30 mouse cellular contexts compared by ENCODE assay signal in the genomic region with DNA sequence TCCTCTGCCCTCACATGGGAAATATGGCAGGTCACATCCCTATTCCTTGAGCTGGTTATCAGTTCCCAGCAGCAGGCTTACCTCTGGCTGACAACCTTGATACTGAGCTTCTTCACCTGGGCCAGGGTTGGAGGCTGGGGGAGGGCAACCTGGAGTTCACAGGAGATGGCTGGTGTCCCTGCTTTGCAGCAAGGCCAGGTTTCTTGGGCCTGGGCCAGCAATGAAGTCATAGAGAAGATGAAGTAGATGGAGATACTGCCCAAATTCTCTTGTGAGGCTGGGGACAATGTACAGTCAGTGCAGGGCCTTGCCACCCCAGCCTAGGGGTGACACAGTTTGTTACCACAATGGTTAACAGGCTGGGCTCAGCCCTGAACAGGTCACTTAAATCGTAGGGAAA. TPM values are rescaled to one million over a fixed set of nuclear protein-coding genes. Genes with fewer than 3 reads are reported as not detected.
A peak's percentile ranks its signal among the peaks of the same experiment; 100 is the strongest.
DNase-seq lines count a peak whose midpoint lies in the region; ATAC-seq and TF ChIP-seq lines count a peak whose summit lies in the region.
"Had no signal": no experiment of that assay in that cellular context is flagged by ENCODE, and none has a peak within 500 bp of the region (broad histone marks: within the 10 kb centered on the region; RNA-seq: fewer than 3 reads in every experiment).

No protein-coding gene starts in this region.

- H3K27me3 ChIP-seq in heart, adult 2 months (ENCODE audit: control insufficient read depth, insufficient read depth, low read length): no peaks in the 10 kb centered on the region
- no peaks in the 10 kb centered on the region for H3K27me3 ChIP-seq in forebrain, embryonic 14.5 days (replicated peaks; ENCODE audit: control insufficient read depth, insufficient read depth, low read length)
- H3K27me3 ChIP-seq: embryonic facial prominence, embryonic 15.5 days; forebrain, embryonic 12.5 days; hindbrain, embryonic 12.5 days; intestine, embryonic 15.5 days; limb, embryonic 15.5 days; neural tube, embryonic 15.5 days had no signal

- H3K79me2 ChIP-seq in heart, adult 2 months (replicated peaks; ENCODE audit: control insufficient read depth, insufficient read depth, low read length): no peaks in the 10 kb centered on the region

- no peaks in the 10 kb centered on the region for H3K36me3 ChIP-seq in heart, adult 2 months (ENCODE audit: control insufficient read depth, insufficient read depth, low read length)
- peaks cover 41% of the 10 kb centered on the region for H3K36me3 ChIP-seq in forebrain, embryonic 14.5 days (ENCODE audit: control insufficient read depth, insufficient read depth, low read length)

- TF ChIP-seq CTCF in heart, adult 2 months (IDR thresholded peaks at IDR 0.05): no peak

- DNase-seq in cerebellum, adult 11-12 months: peak; percentile 48
- DNase-seq in cerebellum, adult 11 months: no peak
- DNase-seq in heart, adult 2 months: no peak
- DNase-seq in heart, adult 18-20 months: no peak
- DNase-seq in adrenal gland, postnatal 25 days: peak; percentile 51
- no peak for DNase-seq in forebrain, embryonic 14.5 days (ENCODE audit: low spot score)
- no peak for DNase-seq in c-Kit-positive CD71-positive TER-119-positive erythroid progenitor cells, embryonic 14.5 days (ENCODE audit: low spot score)
- DNase-seq: gastrocnemius, postnatal 14 days; heart, postnatal 36 days; kidney, adult 2 months; kidney, postnatal 4 days; layer of hippocampus, postnatal 36 days; lung, embryonic 14.5 days; lung, postnatal 14 days; midbrain, embryonic 14.5 days; retina, postnatal 1 day; right cerebral cortex, postnatal 14 days; thymus, postnatal 4 days had no signal

- 0 out of 2 replicates have a peak, but pooled peaks have one; percentile 3 for TF ChIP-seq POLR2A in heart, adult 2 months (IDR thresholded peaks at IDR 0.05; ENCODE audit: insufficient read depth, low read depth, low read length)

- no peaks in the 10 kb centered on the region for H3K9me3 ChIP-seq in forebrain, embryonic 14.5 days (replicated peaks; ENCODE audit: control insufficient read depth, low read length)
- H3K9me3 ChIP-seq: embryonic facial prominence, embryonic 10.5 days; embryonic facial prominence, embryonic 15.5 days; forebrain, embryonic 12.5 days; hindbrain, embryonic 12.5 days; intestine, embryonic 15.5 days; limb, embryonic 10.5 days; limb, embryonic 15.5 days; neural tube, embryonic 15.5 days had no signal

- no peak overlapping the region for H3K9ac ChIP-seq in heart, adult 2 months (ENCODE audit: low read depth, low read length)
- H3K9ac ChIP-seq in forebrain, embryonic 14.5 days (ENCODE audit: low read length): no peak overlapping the region
- H3K9ac ChIP-seq: embryonic facial prominence, embryonic 15.5 days; forebrain, embryonic 12.5 days; hindbrain, embryonic 12.5 days; intestine, embryonic 15.5 days; limb, embryonic 15.5 days; liver, embryonic 14.5 days; lung, embryonic 14.5 days; neural tube, embryonic 15.5 days had no signal

- TF ChIP-seq EP300 in heart, adult 2 months (IDR thresholded peaks at IDR 0.05; ENCODE audit: insufficient read depth, low read depth, low read length): no peak

- H3K4me3 ChIP-seq in heart, adult 2 months: no peak overlapping the region
- no peak overlapping the region for H3K4me3 ChIP-seq in forebrain, embryonic 14.5 days (ENCODE audit: low read depth, low read length)
- H3K4me3 ChIP-seq: embryonic facial prominence, embryonic 10.5 days; embryonic facial prominence, embryonic 15.5 days; forebrain, embryonic 12.5 days; hindbrain, embryonic 12.5 days; intestine, embryonic 15.5 days; limb, embryonic 10.5 days; limb, embryonic 15.5 days; neural tube, embryonic 15.5 days had no signal

- WGBS in heart, adult 2 months: 74% methylated on average over 1 of the region's 1 CpGs
- 78% methylated on average over 1 of the region's 1 CpGs for WGBS in forebrain, embryonic 14.5 days

- H3K4me2 ChIP-seq in forebrain, embryonic 14.5 days (ENCODE audit: low read length): no peak overlapping the region
- H3K4me2 ChIP-seq: embryonic facial prominence, embryonic 15.5 days; forebrain, embryonic 12.5 days; heart, embryonic 11.5 days; hindbrain, embryonic 12.5 days; intestine, embryonic 15.5 days; limb, embryonic 15.5 days; lung, embryonic 14.5 days; neural tube, embryonic 15.5 days had no signal

- no peak overlapping the region for H3K27ac ChIP-seq in heart, adult 2 months
- H3K27ac ChIP-seq in forebrain, embryonic 14.5 days (ENCODE audit: low read depth, low read length): no peak overlapping the region
- H3K27ac ChIP-seq: embryonic facial prominence, embryonic 10.5 days; embryonic facial prominence, embryonic 15.5 days; forebrain, embryonic 12.5 days; hindbrain, embryonic 12.5 days; hindbrain, postnatal 0 days; intestine, embryonic 15.5 days; limb, embryonic 10.5 days; limb, embryonic 15.5 days; liver, embryonic 14.5 days; neural tube, embryonic 15.5 days had no signal

- intact Hi-C loops in heart, adult 2 months (cut with DNase I): no loop called here

- no peak for ATAC-seq in forebrain, embryonic 14.5 days
- ATAC-seq: CD4-positive, CD25-positive, alpha-beta regulatory T cell, adult 4 months; hindbrain, postnatal 0 days; intestine, embryonic 15.5 days had no signal

- H3K4me1 ChIP-seq in heart, adult 2 months (ENCODE audit: control insufficient read depth, insufficient read depth, low read length): peaks cover 1% of the 10 kb centered on the region
- peaks cover 8% of the 10 kb centered on the region for H3K4me1 ChIP-seq in forebrain, embryonic 14.5 days (ENCODE audit: control insufficient read depth, insufficient read depth, low read length)

RNA-seq across cellular contexts. Expression of a gene that starts 2.6 kb away (rescaled TPM):
- total RNA-seq in heart, adult 2 months (2021): 1 to 10 TPM; 1.2 to 1.3 TPM
- polyA plus RNA-seq in heart, adult 2 months (2012; rRNA removed): 1.3 and 2.9 TPM in 2 replicates
- total RNA-seq in heart, adult 18-20 months (2021): 1 to 10 TPM; 1.2 to 1.5 TPM
- 9.7 and 11.1 TPM in 2 replicates for total RNA-seq in adrenal gland, postnatal 25 days (2021)
- 4.3 and 5.6 TPM in 2 replicates for polyA plus RNA-seq in forebrain, embryonic 14.5 days (2014; fragmentation: Nextera tagmentation; extraction: Ambion mirVana)

RNA-seq across cellular contexts. Expression of a gene that starts 9.4 kb away (rescaled TPM):
- 10 to 100 TPM; 19.2 to 21.5 TPM for total RNA-seq in heart, adult 2 months (2021)
- polyA plus RNA-seq in heart, adult 2 months (2012; rRNA removed): 21.1 and 23.6 TPM in 2 replicates
- total RNA-seq in heart, adult 18-20 months (2021): 10 to 100 TPM; 22.5 to 25.0 TPM
- 35.9 and 43.4 TPM in 2 replicates for total RNA-seq in adrenal gland, postnatal 25 days (2021)
- 35.6 and 42.7 TPM in 2 replicates for polyA plus RNA-seq in forebrain, embryonic 14.5 days (2014; fragmentation: Nextera tagmentation; extraction: Ambion mirVana)

RNA-seq across cellular contexts. Expression of a gene that starts 19.3 kb away (rescaled TPM):
- 1,000 to 10,000 TPM; 1,138 to 1,275 TPM for total RNA-seq in heart, adult 2 months (2021)
- polyA plus RNA-seq in heart, adult 2 months (2012; rRNA removed): 270 and 461 TPM in 2 replicates
- 1,000 to 10,000 TPM; 1,218 to 1,257 TPM for total RNA-seq in heart, adult 18-20 months (2021)
- total RNA-seq in adrenal gland, postnatal 25 days (2021): 278 and 311 TPM in 2 replicates
- 378 and 456 TPM in 2 replicates for polyA plus RNA-seq in forebrain, embryonic 14.5 days (2014; fragmentation: Nextera tagmentation; extraction: Ambion mirVana)

RNA-seq across cellular contexts. Expression of a gene that starts 43.8 kb away (rescaled TPM):
- 10 to 100 TPM; 18.7 to 22.2 TPM for total RNA-seq in heart, adult 2 months (2021)
- polyA plus RNA-seq in heart, adult 2 months (2012; rRNA removed): 2.6 and 7.1 TPM in 2 replicates
- total RNA-seq in heart, adult 18-20 months (2021): 10 to 100 TPM; 18.3 to 19.8 TPM
- 25.3 and 33.4 TPM in 2 replicates for total RNA-seq in adrenal gland, postnatal 25 days (2021)
- 83.0 and 111 TPM in 2 replicates for polyA plus RNA-seq in forebrain, embryonic 14.5 days (2014; fragmentation: Nextera tagmentation; extraction: Ambion mirVana)

Comparison
In these comparisons a context has a peak if more than half of its experiments do, and no peak if none do; other contexts are left out.
1. DNase-seq: peak in cerebellum, adult 11-12 months (single experiment) and adrenal gland, postnatal 25 days (single experiment); none in cerebellum, adult 11 months (single experiment), heart, adult 2 months (0 of 2), heart, adult 18-20 months (0 of 2), forebrain, embryonic 14.5 days (single experiment) and c-Kit-positive CD71-positive TER-119-positive erythroid progenitor cells, embryonic 14.5 days (single experiment).